Mouse (Mus musculus): ENCODE data around the gene Rhbdl1. TPM values are rescaled to one million over a fixed set of nuclear protein-coding genes. Genes with fewer than 3 reads are reported as not detected.
A peak's percentile ranks its signal among the peaks of the same experiment; 100 is the strongest.
"Not testable (repeated sequence)": the region's sequence is repeated elsewhere in the genome, so short reads cannot be mapped to it uniquely, and the experiment has no call there.

Gene Rhbdl1
- polyA plus RNA-seq, 1 experiment from 2014 or later = 6.0 TPM

DNA sequence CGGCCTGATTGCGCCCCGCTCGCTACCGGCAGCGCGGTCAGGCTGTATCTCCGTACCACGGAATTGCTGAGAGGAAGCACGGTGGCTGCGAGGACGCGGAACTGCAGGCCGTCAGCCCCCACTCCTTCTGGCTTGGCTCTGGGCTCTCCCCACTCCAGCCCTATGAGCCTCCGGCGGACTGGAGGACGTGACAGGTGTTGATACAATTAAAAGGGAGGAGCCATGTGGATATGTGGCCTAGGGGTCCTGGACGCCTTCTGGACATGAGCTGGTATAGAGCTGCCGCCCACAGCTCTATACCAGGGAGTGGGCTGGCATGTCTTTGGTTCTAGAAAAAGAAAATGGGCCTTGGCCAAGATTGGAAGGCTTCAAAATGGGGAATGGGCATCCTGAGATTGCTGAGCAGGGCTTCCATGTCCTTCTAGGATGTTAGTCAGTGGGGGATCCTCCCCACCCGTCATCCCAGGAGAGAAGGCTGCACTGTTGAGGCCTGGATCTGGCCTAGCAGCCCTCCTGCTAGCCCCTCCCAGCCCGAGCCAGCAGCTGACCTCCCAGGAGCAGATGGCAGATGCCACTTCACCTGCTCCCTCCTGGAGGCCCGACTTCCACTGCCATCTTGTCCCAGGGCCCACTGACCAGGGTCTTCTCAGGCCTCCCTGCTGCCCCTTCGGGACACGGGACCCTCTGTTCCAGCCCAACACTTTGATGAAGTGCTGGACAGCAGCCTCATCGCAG is 27.3 kb downstream of the Rhbdl1 start:
- Histone ChIP-seq H3K36me3 (no peaks in the 10 kb centered on the region), H3K4me3 (peak overlapping the region; percentile 85), H3K4me1 (peaks cover 39% of the 10 kb centered on the region), H3K4me2 (replicated peaks) (peak overlapping the region; percentile 79), H3K9me3 (no peaks in the 10 kb centered on the region), H3K27ac (replicated peaks) (peak overlapping the region; percentile 98), H3K27me3 (peaks cover 19% of the 10 kb centered on the region), H3K9ac (replicated peaks) (peak overlapping the region; percentile 96)
- ATAC-seq (ENCODE audit: low FRiP score, low read depth) = peak; percentile 76
- 8% methylated on average over 25 of the region's 25 CpGs for WGBS

DNA sequence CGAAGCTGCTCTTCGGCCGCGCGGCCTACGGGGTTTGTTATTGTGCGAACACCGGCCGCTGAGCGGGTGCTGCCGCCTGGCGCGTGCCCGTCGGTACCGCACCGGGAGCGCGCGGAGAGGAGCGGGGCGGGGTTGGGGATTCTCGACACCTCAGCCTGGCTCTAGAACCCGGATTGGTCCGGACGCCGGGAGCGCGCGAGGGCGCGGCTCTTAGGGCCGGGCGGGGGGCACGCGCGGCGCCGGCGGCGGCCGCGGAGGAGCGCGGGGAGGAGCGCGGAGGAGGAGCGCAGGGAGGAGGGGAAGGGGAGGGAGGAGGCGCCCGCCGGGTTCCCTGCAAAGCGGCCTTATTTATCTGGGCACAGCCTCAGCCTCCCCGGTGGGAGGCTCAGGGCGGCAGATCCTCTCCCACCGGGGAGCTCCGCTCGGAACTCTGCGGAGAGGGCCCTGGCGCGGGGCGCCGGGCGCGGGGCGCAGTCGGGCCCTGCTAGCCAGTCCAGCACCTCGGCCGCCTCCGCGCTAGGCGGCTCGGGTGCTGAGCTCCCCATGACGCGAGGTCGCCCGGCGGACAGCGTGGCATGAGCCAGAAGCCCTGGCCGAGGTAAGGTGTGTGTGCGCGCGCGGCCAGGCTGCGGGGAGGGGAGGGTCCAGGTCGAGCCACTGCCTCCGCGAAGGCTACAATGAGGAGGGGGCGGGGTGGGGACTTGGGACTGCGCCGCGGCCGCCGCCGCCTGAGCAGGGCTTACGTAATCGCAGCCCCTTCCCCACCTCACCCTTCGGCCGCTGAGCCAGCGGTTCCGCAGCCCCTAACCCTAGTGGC is 28.1 kb downstream of the Rhbdl1 start, which contains the start of gene Fbxl16:
Gene Fbxl16 (plus strand): TSS at position 297 of the 817 bp plus-strand sequence.
- Histone ChIP-seq H3K27ac (replicated peaks) (peak within 1 kb of the TSS; percentile 98), H3K27me3 (peaks cover 19% of the 10 kb centered on the region), H3K4me3 (peak within 1 kb of the TSS; percentile 85), H3K9me3 (no peaks in the 10 kb centered on the region), H3K4me1 (peaks cover 39% of the 10 kb centered on the region), H3K9ac (replicated peaks) (peak within 1 kb of the TSS; percentile 96), H3K4me2 (replicated peaks) (peak within 1 kb of the TSS; percentile 79), H3K36me3 (no peaks in the 10 kb centered on the region)
- ATAC-seq (ENCODE audit: low FRiP score, low read depth) = peak; percentile 81
- under 1% methylated on average over 84 of the region's 100 CpGs for WGBS

DNA sequence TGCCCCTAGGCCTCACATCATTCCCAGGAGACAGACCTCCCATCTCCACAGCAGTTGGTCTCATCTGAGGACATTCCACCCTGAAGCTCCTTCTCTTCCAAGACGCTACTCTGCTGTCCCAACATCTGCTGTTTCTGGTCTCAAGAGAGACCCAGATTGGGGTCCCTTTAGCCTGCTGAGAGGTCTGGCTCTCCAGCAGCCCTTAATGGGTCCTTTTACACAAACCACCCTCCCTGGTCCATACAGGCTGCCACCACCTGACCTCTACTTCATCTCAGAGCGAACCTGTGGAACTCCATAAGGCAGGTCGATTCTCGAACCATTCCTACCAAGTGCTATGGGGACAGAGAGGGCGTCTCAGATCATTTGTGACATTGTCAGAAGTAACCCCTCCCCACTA is 29.1 kb downstream of the Rhbdl1 start:
- WGBS = 28% methylated on average over 5 of the region's 5 CpGs
- Histone ChIP-seq H3K4me2 (replicated peaks) (peak overlapping the region; percentile 79), H3K27me3 (peaks cover 15% of the 10 kb centered on the region), H3K4me3 (peak overlapping the region; percentile 85), H3K27ac (replicated peaks) (peak overlapping the region; percentile 98), H3K9me3 (no peaks in the 10 kb centered on the region), H3K9ac (replicated peaks) (peak overlapping the region; percentile 96), H3K36me3 (no peaks in the 10 kb centered on the region), H3K4me1 (peaks cover 42% of the 10 kb centered on the region)
- ATAC-seq (ENCODE audit: low FRiP score, low read depth) = no peak

DNA sequence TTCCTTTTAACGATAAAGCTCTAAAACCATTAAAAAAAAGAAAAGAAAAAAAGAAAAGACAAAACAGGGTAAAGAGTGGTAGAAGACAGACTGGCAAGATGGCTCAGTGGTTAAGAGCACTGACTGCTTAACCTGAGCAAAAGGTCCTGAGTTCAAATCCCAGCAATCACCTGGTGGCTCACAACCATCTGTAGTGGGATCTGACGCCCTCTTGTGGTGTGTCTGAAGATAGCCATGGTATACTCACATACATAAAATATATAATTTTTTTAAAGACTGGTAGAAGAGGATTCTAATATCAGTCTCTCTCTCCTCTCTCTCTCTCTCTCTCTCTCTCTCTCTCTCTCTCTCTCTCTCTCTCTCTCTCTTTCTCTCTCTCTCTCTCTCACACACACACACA is 29.6 kb downstream of the Rhbdl1 start:
- not testable (repeated sequence) for H3K4me2 ChIP-seq (replicated peaks); H3K27me3 ChIP-seq; H3K9ac ChIP-seq (replicated peaks); ATAC-seq (ENCODE audit: low FRiP score, low read depth); H3K36me3 ChIP-seq; H3K4me3 ChIP-seq; H3K9me3 ChIP-seq
- 0 out of 2 replicates have a peak overlapping the region, but pooled peaks have one; percentile 98 for H3K27ac ChIP-seq (replicated peaks)
- 50% methylated on average over 2 of the region's 2 CpGs for WGBS
- H3K4me1 ChIP-seq = peaks cover 42% of the 10 kb centered on the region

DNA sequence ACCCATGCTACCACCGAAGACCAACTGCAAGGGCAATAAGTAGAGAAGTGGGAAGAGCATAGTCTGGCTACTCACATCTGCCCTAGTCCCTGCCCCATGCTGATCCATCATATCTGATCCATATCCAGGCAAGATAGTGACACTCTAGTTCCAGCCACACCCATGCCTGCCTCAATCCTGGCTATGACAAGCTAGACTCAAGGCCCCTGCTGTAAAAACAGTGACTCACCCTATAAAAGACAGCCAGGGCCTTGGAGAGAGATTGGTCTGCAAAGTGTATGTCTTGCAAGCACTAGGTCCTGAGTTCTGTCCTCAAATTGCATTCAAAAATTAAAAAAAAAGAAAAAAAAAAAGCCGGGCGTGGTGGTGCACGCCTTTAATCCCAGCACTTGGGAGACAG is 30.6 kb downstream of the Rhbdl1 start:
- WGBS = 90% methylated on average over 4 of the region's 4 CpGs
- ATAC-seq (ENCODE audit: low FRiP score, low read depth) = no peak
- H3K27ac ChIP-seq (replicated peaks) = no peak overlapping the region
- H3K27me3 ChIP-seq = peaks cover 8% of the 10 kb centered on the region; the same call in 1 of the 2 replicates
- no peak overlapping the region for H3K4me2 ChIP-seq (replicated peaks)
- no peaks in the 10 kb centered on the region for H3K9me3 ChIP-seq
- H3K36me3 ChIP-seq = no peaks in the 10 kb centered on the region
- H3K9ac ChIP-seq (replicated peaks) = no peak overlapping the region
- peaks cover 47% of the 10 kb centered on the region for H3K4me1 ChIP-seq
- H3K4me3 ChIP-seq = no peak overlapping the region

DNA sequence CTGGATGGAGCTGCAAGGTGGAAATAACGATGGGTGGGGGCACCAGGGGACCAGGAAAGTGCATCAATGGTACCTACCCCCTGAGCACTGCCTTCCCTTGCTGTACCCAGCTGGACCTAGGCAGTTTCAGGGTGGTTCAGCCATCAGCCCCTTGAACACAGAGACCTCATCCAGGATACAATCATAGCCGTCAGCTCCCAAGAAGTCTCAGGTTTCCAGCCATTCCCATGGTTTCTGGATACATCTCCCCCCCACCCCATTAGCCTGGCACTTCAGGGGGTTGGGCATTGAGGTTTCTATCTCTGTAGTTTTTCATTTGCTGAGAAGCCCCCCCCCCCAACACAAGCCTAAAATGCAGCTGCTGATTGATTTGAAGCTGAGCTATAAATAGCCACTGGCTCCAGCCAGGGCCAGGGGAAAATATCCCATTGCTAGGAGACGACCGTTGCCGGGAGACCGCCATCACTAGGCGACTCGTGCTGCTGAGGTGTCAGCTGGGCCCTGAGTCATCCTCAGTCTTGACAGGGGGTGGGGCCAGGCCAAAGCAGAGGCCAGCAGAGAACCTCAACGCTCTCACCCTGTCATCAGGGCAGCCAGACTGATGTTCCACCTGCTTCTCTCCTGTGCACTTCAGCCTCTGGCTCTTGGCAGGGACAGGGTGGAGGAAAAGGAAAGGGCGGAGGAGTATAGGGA is 34.1 kb downstream of the Rhbdl1 start:
- H3K27ac ChIP-seq (replicated peaks) = peak overlapping the region; percentile 95
- peak; percentile 95 for ATAC-seq (ENCODE audit: low FRiP score, low read depth)
- 9% methylated on average over 10 of the region's 10 CpGs for WGBS
- 0 out of 2 replicates have a peak overlapping the region, but pooled peaks have one; percentile 5 for H3K9ac ChIP-seq (replicated peaks)
- H3K27me3 ChIP-seq = peaks cover 8% of the 10 kb centered on the region
- no peaks in the 10 kb centered on the region for H3K36me3 ChIP-seq
- H3K4me3 ChIP-seq = peak overlapping the region; percentile 13; the same call in 1 of the 2 replicates
- H3K4me1 ChIP-seq = peaks cover 24% of the 10 kb centered on the region
- H3K9me3 ChIP-seq = no peaks in the 10 kb centered on the region
- H3K4me2 ChIP-seq (replicated peaks) = peak overlapping the region; percentile 48

DNA sequence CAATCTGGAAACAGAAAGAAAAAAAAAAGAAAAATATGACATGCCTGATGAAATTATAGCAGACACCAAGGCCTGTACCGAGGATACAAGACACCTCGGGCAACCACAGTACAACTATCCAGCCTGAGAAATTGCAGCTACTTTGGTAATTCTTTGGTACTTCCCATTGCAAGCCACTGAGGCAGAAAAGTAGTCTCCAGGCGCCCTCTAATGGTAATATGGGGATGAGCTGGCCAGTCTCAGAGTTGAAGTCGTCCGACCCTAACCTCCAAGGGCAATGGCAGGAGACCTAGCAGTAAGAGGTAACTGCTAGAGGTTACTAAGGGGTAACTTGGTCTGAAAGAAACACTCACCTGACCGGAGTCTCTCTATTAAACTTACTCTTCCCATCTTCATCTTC is 36.1 kb downstream of the Rhbdl1 start:
- Histone ChIP-seq H3K4me3 (no peak overlapping the region), H3K4me1 (peaks cover 33% of the 10 kb centered on the region), H3K27ac (replicated peaks) (no peak overlapping the region), H3K9ac (replicated peaks) (no peak overlapping the region), H3K9me3 (no peaks in the 10 kb centered on the region), H3K4me2 (replicated peaks) (no peak overlapping the region), H3K27me3 (peaks cover 8% of the 10 kb centered on the region), H3K36me3 (no peaks in the 10 kb centered on the region)
- ATAC-seq (ENCODE audit: low FRiP score, low read depth) = no peak
- WGBS = 7% methylated on average over 6 of the region's 6 CpGs

DNA sequence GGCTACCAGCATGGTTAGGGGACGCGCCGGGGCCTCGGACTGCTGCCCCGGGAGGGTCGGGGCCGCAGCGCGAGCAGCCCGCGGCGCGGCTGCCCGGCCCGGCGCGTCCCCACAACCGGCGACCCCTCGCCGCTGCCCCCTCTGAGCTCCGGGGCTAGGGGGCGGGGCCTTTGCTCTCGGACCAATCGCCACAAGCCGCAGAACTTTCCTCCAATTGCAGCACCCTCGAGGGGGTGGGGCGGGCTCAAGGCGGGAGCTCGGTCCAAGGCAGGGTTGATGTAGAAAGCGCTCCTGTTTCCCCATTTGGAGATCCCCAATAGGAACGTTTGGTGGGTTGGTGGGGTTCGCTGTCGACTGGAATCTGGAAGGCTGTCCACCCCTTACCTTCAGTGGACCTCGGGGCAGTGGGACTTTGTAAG is 40.1 kb downstream of the Rhbdl1 start, which contains the start of gene Metrn:
Gene Metrn (minus strand): TSS at position 186 of the 419 bp plus-strand sequence.
- Histone ChIP-seq H3K36me3 (no peaks in the 10 kb centered on the region), H3K9me3 (no peaks in the 10 kb centered on the region), H3K9ac (replicated peaks) (peak within 1 kb of the TSS; percentile 75), H3K27ac (replicated peaks) (peak within 1 kb of the TSS; percentile 93), H3K4me2 (replicated peaks) (peak within 1 kb of the TSS; percentile 92), H3K27me3 (peaks cover 5% of the 10 kb centered on the region), H3K4me1 (peaks cover 50% of the 10 kb centered on the region), H3K4me3 (peak within 1 kb of the TSS; percentile 80)
- ATAC-seq (ENCODE audit: low FRiP score, low read depth) = peak; percentile 77
- WGBS = under 1% methylated on average over 34 of the region's 35 CpGs

DNA sequence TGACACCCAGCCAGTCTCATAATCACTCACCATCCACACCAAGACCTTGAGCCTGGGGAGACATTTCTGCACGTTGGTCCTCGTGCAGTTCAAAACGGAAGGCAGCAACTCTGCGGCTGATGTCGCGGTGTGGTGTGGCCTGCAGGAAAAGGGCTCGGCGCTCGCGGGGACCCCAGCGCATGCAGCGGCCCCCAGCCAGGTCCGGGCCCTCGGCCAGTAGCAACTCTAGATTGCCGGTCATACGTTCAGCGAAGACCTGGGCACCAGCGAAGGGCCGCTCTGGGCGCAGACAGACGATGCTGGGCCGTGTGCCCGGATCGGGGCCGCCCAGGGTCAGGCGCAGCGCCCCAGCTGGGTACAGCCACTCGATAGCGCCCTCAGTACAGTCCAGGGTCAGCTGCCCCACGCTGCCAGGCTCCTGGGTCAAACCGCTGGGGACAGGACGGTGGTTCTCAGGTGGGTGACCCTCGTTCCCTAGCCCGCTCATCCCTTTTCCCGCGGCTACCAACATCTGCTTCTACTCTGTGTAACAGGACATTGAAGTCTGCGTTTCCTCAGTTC is 40.8 kb downstream of the Rhbdl1 start:
- H3K27ac ChIP-seq (replicated peaks) = peak overlapping the region; percentile 93
- no peaks in the 10 kb centered on the region for H3K9me3 ChIP-seq
- peak overlapping the region; percentile 92 for H3K4me2 ChIP-seq (replicated peaks)
- no peak for ATAC-seq (ENCODE audit: low FRiP score, low read depth)
- H3K9ac ChIP-seq (replicated peaks) = peak overlapping the region; percentile 75
- peak overlapping the region; percentile 80 for H3K4me3 ChIP-seq
- WGBS = under 1% methylated on average over 37 of the region's 37 CpGs
- peaks cover 1% of the 10 kb centered on the region for H3K27me3 ChIP-seq
- H3K4me1 ChIP-seq = peaks cover 55% of the 10 kb centered on the region
- no peaks in the 10 kb centered on the region for H3K36me3 ChIP-seq

DNA sequence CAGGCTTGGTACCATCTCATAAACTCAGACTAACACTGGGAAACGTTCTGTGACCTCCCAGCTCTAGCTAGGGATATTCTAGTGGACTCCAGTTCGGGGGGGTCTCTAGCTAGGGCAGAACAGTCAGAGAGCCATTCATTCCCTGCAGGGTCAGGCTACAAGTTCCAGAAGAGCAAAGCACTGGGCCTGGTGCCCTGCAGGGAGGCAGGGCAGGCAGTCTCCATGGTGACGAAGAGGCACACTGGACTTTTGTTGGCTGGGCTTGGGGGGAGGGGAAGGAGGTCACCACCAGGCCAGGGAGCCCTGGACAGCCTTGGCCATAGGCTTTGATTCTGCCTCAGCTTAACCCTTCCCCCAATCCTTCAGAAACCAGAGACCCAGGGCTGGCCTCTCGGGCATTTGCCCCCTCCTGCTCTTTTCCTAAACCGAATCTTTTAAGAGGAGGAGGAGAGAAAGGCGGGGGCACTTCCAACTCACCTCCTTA is 41.4 kb downstream of the Rhbdl1 start, which contains the start of gene AC134908.4:
Gene AC134908.4 (minus strand): TSS at position 51 of the 484 bp plus-strand sequence.
- H3K27ac ChIP-seq (replicated peaks) = peak within 1 kb of the TSS; percentile 93
- ATAC-seq (ENCODE audit: low FRiP score, low read depth) = no peak
- peak within 1 kb of the TSS; percentile 80 for H3K4me3 ChIP-seq
- peaks cover 61% of the 10 kb centered on the region for H3K4me1 ChIP-seq
- no peaks in the 10 kb centered on the region for H3K36me3 ChIP-seq
- peak within 1 kb of the TSS; percentile 92 for H3K4me2 ChIP-seq (replicated peaks)
- H3K9me3 ChIP-seq = no peaks in the 10 kb centered on the region
- no peaks in the 10 kb centered on the region for H3K27me3 ChIP-seq
- under 1% methylated on average over 6 of the region's 6 CpGs for WGBS
- peak within 1 kb of the TSS; percentile 75 for H3K9ac ChIP-seq (replicated peaks)

DNA sequence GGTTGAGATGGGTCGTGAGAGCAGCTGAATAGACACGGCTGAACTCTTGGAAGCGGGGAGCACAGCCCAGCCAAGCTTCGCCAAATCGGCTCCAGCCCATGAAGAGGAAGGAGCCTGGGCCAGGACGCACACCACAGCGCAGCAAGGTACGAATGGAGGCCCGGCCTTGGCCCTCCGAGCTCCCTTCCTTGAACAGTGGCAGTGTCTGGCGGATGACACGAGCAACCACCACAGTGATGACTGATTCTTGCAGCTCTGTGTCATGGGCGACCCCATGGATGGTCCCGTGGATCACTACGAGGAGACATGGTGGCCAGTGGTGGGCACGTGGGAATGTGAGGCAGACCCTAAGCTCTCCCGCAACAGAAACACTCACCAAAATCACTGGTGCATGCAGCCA is 42.1 kb downstream of the Rhbdl1 start:
- Histone ChIP-seq H3K27me3 (no peaks in the 10 kb centered on the region), H3K9ac (replicated peaks) (peak overlapping the region; percentile 75), H3K4me2 (replicated peaks) (peak overlapping the region; percentile 92), H3K4me1 (peaks cover 64% of the 10 kb centered on the region), H3K4me3 (peak overlapping the region; percentile 80), H3K36me3 (0 out of 2 replicates have a peak, but pooled peaks cover 3% of the 10 kb centered on the region), H3K9me3 (no peaks in the 10 kb centered on the region), H3K27ac (replicated peaks) (peak overlapping the region; percentile 93)
- ATAC-seq (ENCODE audit: low FRiP score, low read depth) = no peak
- WGBS = 52% methylated on average over 17 of the region's 17 CpGs
